Mouse (Mus musculus): ENCODE data around the gene Bex6. TPM values are rescaled to one million over a fixed set of nuclear protein-coding genes. Genes with fewer than 3 reads are reported as not detected.
"Not testable (repeated sequence)": the region's sequence is repeated elsewhere in the genome, so short reads cannot be mapped to it uniquely, and the experiment has no call there.

Bex6 gene
- total and polyA plus RNA-seq, 2 experiments from 2014 or later: not detected

DNA sequence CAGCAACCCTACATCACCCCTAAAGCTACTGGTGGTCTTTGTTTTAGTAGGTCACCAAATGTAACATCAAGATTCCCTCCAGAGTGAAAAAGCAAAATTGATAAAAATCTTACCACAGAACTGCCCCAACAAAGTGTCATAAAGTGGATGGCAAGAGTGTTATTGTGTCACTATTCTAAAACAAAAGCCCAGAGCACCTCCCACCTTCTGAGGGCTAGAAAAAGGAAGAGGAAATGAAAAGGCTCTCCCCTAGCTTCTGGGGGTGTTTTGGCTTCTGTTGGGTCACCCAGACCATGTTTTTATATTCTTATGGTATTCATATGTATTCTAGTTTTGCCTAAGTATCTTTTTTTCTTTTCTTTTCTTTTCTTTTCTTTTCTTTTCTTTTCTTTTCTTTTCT, 42.8 kb downstream of the Bex6 start:
- TF ChIP-seq CTCF (IDR thresholded peaks at IDR 0.05; ENCODE audit: low read depth): no peak
- no peak for ATAC-seq
- no peak overlapping the region for H3K4me3 ChIP-seq (ENCODE audit: low read depth, low read length)

DNA sequence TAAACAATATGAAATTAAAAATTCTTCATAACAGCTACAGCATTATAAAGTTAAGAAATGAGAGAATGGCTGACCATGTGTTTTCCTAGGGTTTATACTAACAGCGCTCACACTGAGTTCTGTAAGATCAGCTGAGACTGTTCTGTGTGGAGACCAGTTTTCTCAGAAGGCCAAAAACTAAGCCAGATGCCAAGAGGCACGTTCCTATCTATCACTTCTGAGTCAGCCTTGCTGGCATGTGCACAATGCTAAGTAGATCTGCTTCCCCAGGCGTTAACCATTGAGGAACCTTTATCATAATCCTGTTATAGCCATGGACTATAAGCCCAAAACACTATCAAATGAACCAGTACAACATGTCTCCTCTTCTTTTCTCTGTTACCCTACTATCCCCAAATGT, 52.4 kb downstream of the Bex6 start:
- not testable (repeated sequence) for DNase-seq; H3K4me1 ChIP-seq (ENCODE audit: insufficient read depth); H3K27me3 ChIP-seq (ENCODE audit: insufficient read depth, low read length); H3K27ac ChIP-seq (ENCODE audit: low read depth, low read length); H3K9ac ChIP-seq; H3K4me3 ChIP-seq (ENCODE audit: low read depth, low read length); ATAC-seq; H3K4me2 ChIP-seq (ENCODE audit: low read depth); H3K9me3 ChIP-seq (ENCODE audit: low read length)
- H3K36me3 ChIP-seq (ENCODE audit: insufficient read depth): peaks cover 27% of the 10 kb centered on the region
- WGBS: 77% methylated on average over 3 of the region's 3 CpGs

More for the DNA sequence above, 42.8 kb downstream of the Bex6 start:
- Histone ChIP-seq H3K9me3 (ENCODE audit: low read length) (no peaks in the 10 kb centered on the region), H3K36me3 (ENCODE audit: insufficient read depth) (no peaks in the 10 kb centered on the region), H3K4me2 (ENCODE audit: low read depth) (no peak overlapping the region), H3K27me3 (ENCODE audit: insufficient read depth, low read length) (no peaks in the 10 kb centered on the region), H3K4me1 (ENCODE audit: insufficient read depth) (no peaks in the 10 kb centered on the region), H3K27ac (ENCODE audit: low read depth, low read length) (no peak overlapping the region), H3K9ac (no peak overlapping the region)
- DNase-seq: no peak

Other genes with a start within 250 kb of the Bex6 start
- 1.4 and 4.1 TPM in 2 replicates for gene Pigz, start 246.0 kb upstream of the Bex6 start, total RNA-seq (2014; rRNA removed)
- 2.9 TPM in 2 replicates for gene Pigz, start 246.0 kb upstream of the Bex6 start, polyA plus RNA-seq (2015; fragmentation: Nextera tagmentation; extraction: Ambion mirVana)
- 81.0 and 95.7 TPM in 2 replicates for gene 0610012G03Rik, start 231.3 kb upstream of the Bex6 start, total RNA-seq (2014; rRNA removed)
- 151 and 177 TPM in 2 replicates for gene 0610012G03Rik, start 231.3 kb upstream of the Bex6 start, polyA plus RNA-seq (2015; fragmentation: Nextera tagmentation; extraction: Ambion mirVana)
- gene Ncbp2, start 231.3 kb upstream of the Bex6 start, total RNA-seq (2014; rRNA removed): 29.9 and 39.3 TPM in 2 replicates
- gene Ncbp2, start 231.3 kb upstream of the Bex6 start, polyA plus RNA-seq (2015; fragmentation: Nextera tagmentation; extraction: Ambion mirVana): 66.3 and 67.1 TPM in 2 replicates
- 27.2 and 29.5 TPM in 2 replicates for gene Senp5, start 176.5 kb upstream of the Bex6 start, total RNA-seq (2014; rRNA removed)
- 6.9 and 11.0 TPM in 2 replicates for gene Senp5, start 176.5 kb upstream of the Bex6 start, polyA plus RNA-seq (2015; fragmentation: Nextera tagmentation; extraction: Ambion mirVana)
- 35.9 and 41.1 TPM in 2 replicates for gene Pak2, start 100.5 kb upstream of the Bex6 start, total RNA-seq (2014; rRNA removed)
- 23.3 and 29.4 TPM in 2 replicates for gene Pak2, start 100.5 kb upstream of the Bex6 start, polyA plus RNA-seq (2015; fragmentation: Nextera tagmentation; extraction: Ambion mirVana)
- 71.7 and 102 TPM in 2 replicates for gene Pigx, start 80.1 kb upstream of the Bex6 start, total RNA-seq (2014; rRNA removed)
- gene Pigx, start 80.1 kb upstream of the Bex6 start, polyA plus RNA-seq (2015; fragmentation: Nextera tagmentation; extraction: Ambion mirVana): 113 and 133 TPM in 2 replicates
- 43.6 and 51.5 TPM in 2 replicates for gene Cep19, start 80.0 kb upstream of the Bex6 start, total RNA-seq (2014; rRNA removed)
- gene Cep19, start 80.0 kb upstream of the Bex6 start, polyA plus RNA-seq (2015; fragmentation: Nextera tagmentation; extraction: Ambion mirVana): 61.0 and 64.8 TPM in 2 replicates
- 10.2 and 12.5 TPM in 2 replicates for gene Nrros, start 14.2 kb upstream of the Bex6 start, total RNA-seq (2014; rRNA removed)
- gene Nrros, start 14.2 kb upstream of the Bex6 start, polyA plus RNA-seq (2015; fragmentation: Nextera tagmentation; extraction: Ambion mirVana): 6.4 and 7.6 TPM in 2 replicates
- 45.2 and 51.0 TPM in 2 replicates for gene Fbxo45, start 67.3 kb downstream of the Bex6 start, total RNA-seq (2014; rRNA removed)
- 13.5 and 16.7 TPM in 2 replicates for gene Fbxo45, start 67.3 kb downstream of the Bex6 start, polyA plus RNA-seq (2015; fragmentation: Nextera tagmentation; extraction: Ambion mirVana)
- 18.0 and 21.2 TPM in 2 replicates for gene Wdr53, start 67.4 kb downstream of the Bex6 start, total RNA-seq (2014; rRNA removed)
- gene Wdr53, start 67.4 kb downstream of the Bex6 start, polyA plus RNA-seq (2015; fragmentation: Nextera tagmentation; extraction: Ambion mirVana): 11.5 and 12.8 TPM in 2 replicates
- not detected in 2 replicates for gene Smco1, start 91.6 kb downstream of the Bex6 start, total RNA-seq (2014; rRNA removed)
- not detected in 2 replicates for gene Smco1, start 91.6 kb downstream of the Bex6 start, polyA plus RNA-seq (2015; fragmentation: Nextera tagmentation; extraction: Ambion mirVana)
- 38.6 and 39.1 TPM in 2 replicates for gene Rnf168, start 97.6 kb downstream of the Bex6 start, total RNA-seq (2014; rRNA removed)
- 18.6 and 26.1 TPM in 2 replicates for gene Rnf168, start 97.6 kb downstream of the Bex6 start, polyA plus RNA-seq (2015; fragmentation: Nextera tagmentation; extraction: Ambion mirVana)
- gene Ubxn7, start 152.4 kb downstream of the Bex6 start, total RNA-seq (2014; rRNA removed): 35.9 and 42.5 TPM in 2 replicates
- 6.6 and 10.5 TPM in 2 replicates for gene Ubxn7, start 152.4 kb downstream of the Bex6 start, polyA plus RNA-seq (2015; fragmentation: Nextera tagmentation; extraction: Ambion mirVana)
- 0.48 TPM in 1 of 2 replicates, not detected in the other for gene Tm4sf19, start 220.7 kb downstream of the Bex6 start, total RNA-seq (2014; rRNA removed)
- gene Tm4sf19, start 220.7 kb downstream of the Bex6 start, polyA plus RNA-seq (2015; fragmentation: Nextera tagmentation; extraction: Ambion mirVana): not detected in 2 replicates
- gene Tctex1d2, start 239.9 kb downstream of the Bex6 start, total RNA-seq (2014; rRNA removed): 20.5 and 21.8 TPM in 2 replicates
- 58.2 and 63.2 TPM in 2 replicates for gene Tctex1d2, start 239.9 kb downstream of the Bex6 start, polyA plus RNA-seq (2015; fragmentation: Nextera tagmentation; extraction: Ambion mirVana)

All from forebrain, postnatal 0 days (tissue).